Mouse (Mus musculus) erythroblast, embryonic 14.5 days (primary cell): ENCODE measurements around the gene a.

Experiments
- GATA1 ChIP-seq: IDR thresholded peaks from 2 replicates; pipeline ENCODE4 v1.6.1; 2012; ENCODE audit warnings: low read length, inconsistent platforms, mixed read lengths
- TAL1 ChIP-seq: IDR thresholded peaks from 3 replicates; pipeline ENCODE4 v1.6.1; 2012; ENCODE audit warnings: low read length, inconsistent platforms, mixed read lengths

DNA sequence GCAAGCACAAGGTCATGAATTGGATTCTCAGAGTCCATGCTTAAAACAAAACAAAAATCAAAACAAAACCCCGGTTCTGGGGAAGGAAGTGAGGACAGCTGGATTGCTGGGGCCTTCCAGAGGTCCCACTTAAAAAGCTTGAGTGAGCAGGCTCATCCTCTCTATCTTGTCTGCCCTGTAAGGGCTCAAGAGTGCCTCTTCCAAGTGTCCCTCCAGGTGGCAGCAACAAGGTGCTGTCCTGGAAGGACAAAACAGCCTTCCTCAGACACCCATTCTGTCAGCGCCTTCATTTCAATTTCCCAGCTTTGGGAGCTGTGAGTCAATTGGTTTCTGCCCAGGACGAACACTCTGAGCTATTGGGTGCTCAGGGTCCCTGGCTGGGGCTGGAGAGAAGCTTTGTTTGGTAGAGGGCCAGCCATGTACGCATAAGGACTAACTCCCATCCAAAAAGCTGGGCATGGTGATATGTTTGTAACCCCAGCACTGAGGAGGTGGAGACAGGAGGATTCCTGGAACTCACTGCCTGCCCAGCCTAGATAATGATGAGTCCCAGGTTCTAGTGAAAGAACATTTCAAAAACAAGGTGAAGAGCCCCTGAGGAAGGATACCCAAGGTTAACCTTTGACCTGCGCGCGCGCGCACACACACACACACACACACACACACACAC lies 26.2 kb upstream of the a start:
- peak; percentile 54; the same call in 2 of the 3 replicates for TF ChIP-seq TAL1
- 0 out of 2 replicates have a peak, but pooled peaks have one; percentile 41 for TF ChIP-seq GATA1
